Mouse (Mus musculus): ENCODE results near the gene Ift122. TPM values are rescaled to one million over a fixed set of nuclear protein-coding genes. Genes with fewer than 3 reads are reported as not detected.

Gene Ift122
- polyA plus RNA-seq, 2 experiments, result 17.9 to 21.2 TPM

DNA sequence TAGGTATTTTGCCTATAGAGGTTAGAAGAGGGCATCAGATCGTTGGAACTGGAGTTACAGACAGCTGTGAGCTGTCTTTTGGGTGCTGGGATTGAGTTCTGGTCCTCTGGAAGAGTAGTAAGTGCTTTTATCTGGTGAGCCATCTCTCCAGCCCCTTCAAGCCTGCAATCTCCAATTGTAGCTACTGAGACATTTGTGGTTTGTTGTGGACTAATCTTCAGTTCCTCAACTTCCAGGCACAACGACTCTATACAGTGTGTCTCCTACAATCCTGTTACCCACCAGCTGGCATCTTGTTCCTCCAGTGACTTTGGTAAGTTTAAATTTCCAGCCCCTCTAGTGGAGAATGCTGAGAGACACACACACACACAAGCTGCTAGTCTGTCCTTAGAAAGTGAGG, 24.0 kb downstream of the Ift122 start:
- no peak overlapping the region for H3K27ac ChIP-seq (replicated peaks; ENCODE audit: low read depth, low read length)
- no peak for TF ChIP-seq POLR2A (IDR thresholded peaks at IDR 0.05; ENCODE audit: borderline replicate concordance, extremely low read depth, insufficient read depth, insufficient read length)
- no peak for DNase-seq (ENCODE audit: low spot score)
- WGBS, result 86% methylated on average over 2 of the region's 2 CpGs
- H3K4me2 ChIP-seq (replicated peaks; ENCODE audit: low read depth, low read length, severe bottlenecking), result no peak overlapping the region
- H3K9me3 ChIP-seq (ENCODE audit: control insufficient read depth, low read length), result no peaks in the 10 kb centered on the region
- no peaks in the 10 kb centered on the region for H3K4me1 ChIP-seq (ENCODE audit: control insufficient read depth, insufficient read depth, low read length)
- no peaks in the 10 kb centered on the region for H3K27me3 ChIP-seq (ENCODE audit: control insufficient read depth, insufficient read depth, low read length)
- no peak for ATAC-seq (ENCODE audit: low FRiP score, low read depth)
- H3K4me3 ChIP-seq (replicated peaks; ENCODE audit: low read length), result no peak overlapping the region
- H3K36me3 ChIP-seq (ENCODE audit: control insufficient read depth, insufficient read depth, low read length), result peaks cover 12% of the 10 kb centered on the region
- H3K9ac ChIP-seq (ENCODE audit: low read depth, low read length, severe bottlenecking), result no peak overlapping the region

DNA sequence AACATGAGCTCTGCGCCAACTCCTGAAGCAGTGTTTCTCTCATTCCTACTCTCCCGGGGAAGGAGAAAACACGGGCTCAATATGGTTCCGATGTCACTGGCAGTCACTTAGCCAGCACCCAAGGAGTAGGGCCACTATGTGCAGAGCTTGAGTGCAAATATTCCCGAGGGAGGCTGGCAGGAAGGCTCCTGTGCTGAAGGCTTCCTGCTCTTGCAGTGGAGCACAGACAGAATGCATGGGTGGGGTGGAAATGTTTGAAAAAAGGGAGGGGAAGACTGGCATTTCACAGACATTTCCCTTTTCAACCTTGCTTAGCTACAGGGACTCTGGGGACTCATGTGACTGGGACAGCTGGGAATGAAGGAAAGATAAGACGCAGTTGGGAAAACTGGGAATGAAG, 25.4 kb downstream of the Ift122 start:
- no peak for TF ChIP-seq POLR2A (IDR thresholded peaks at IDR 0.05; ENCODE audit: borderline replicate concordance, extremely low read depth, insufficient read depth, insufficient read length)
- Histone ChIP-seq H3K27ac (replicated peaks; ENCODE audit: low read depth, low read length) (no peak overlapping the region), H3K36me3 (ENCODE audit: control insufficient read depth, insufficient read depth, low read length) (peaks cover 22% of the 10 kb centered on the region), H3K4me1 (ENCODE audit: control insufficient read depth, insufficient read depth, low read length) (no peaks in the 10 kb centered on the region), H3K4me2 (replicated peaks; ENCODE audit: low read depth, low read length, severe bottlenecking) (no peak overlapping the region), H3K27me3 (ENCODE audit: control insufficient read depth, insufficient read depth, low read length) (no peaks in the 10 kb centered on the region), H3K4me3 (replicated peaks; ENCODE audit: low read length) (no peak overlapping the region), H3K9me3 (ENCODE audit: control insufficient read depth, low read length) (no peaks in the 10 kb centered on the region), H3K9ac (ENCODE audit: low read depth, low read length, severe bottlenecking) (no peak overlapping the region)
- no peak for ATAC-seq (ENCODE audit: low FRiP score, low read depth)
- no peak for DNase-seq (ENCODE audit: low spot score)
- WGBS, result 89% methylated on average over 6 of the region's 6 CpGs

DNA sequence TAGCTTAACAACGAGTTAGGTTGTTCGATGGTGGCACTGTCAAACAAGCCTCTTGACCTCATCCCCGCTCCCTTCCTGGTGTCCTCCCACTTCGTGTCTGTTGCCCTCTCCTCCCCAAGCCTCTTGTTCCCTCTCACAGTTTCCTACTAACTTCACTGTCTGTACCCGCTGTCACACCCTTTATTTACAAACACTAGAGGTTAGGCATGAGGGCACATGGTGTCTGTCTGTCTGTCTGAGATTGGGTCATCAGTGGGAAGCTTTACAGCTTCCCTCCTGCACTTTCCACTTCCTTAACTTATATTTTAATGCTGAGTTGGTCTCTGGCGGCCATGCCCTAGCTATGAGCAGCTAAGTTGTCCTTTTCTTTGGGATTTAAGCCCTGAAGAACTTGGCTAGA, 26.5 kb downstream of the Ift122 start:
- no peaks in the 10 kb centered on the region for H3K4me1 ChIP-seq (ENCODE audit: control insufficient read depth, insufficient read depth, low read length)
- no peak overlapping the region for H3K9ac ChIP-seq (ENCODE audit: low read depth, low read length, severe bottlenecking)
- H3K27me3 ChIP-seq (ENCODE audit: control insufficient read depth, insufficient read depth, low read length), result no peaks in the 10 kb centered on the region
- WGBS, result 80% methylated on average over 6 of the region's 6 CpGs
- H3K27ac ChIP-seq (replicated peaks; ENCODE audit: low read depth, low read length), result no peak overlapping the region
- no peak overlapping the region for H3K4me3 ChIP-seq (replicated peaks; ENCODE audit: low read length)
- no peak for TF ChIP-seq POLR2A (IDR thresholded peaks at IDR 0.05; ENCODE audit: borderline replicate concordance, extremely low read depth, insufficient read depth, insufficient read length)
- no peak for DNase-seq (ENCODE audit: low spot score)
- peaks cover 30% of the 10 kb centered on the region for H3K36me3 ChIP-seq (ENCODE audit: control insufficient read depth, insufficient read depth, low read length)
- no peak overlapping the region for H3K4me2 ChIP-seq (replicated peaks; ENCODE audit: low read depth, low read length, severe bottlenecking)
- no peaks in the 10 kb centered on the region for H3K9me3 ChIP-seq (ENCODE audit: control insufficient read depth, low read length)
- no peak for ATAC-seq (ENCODE audit: low FRiP score, low read depth)

DNA sequence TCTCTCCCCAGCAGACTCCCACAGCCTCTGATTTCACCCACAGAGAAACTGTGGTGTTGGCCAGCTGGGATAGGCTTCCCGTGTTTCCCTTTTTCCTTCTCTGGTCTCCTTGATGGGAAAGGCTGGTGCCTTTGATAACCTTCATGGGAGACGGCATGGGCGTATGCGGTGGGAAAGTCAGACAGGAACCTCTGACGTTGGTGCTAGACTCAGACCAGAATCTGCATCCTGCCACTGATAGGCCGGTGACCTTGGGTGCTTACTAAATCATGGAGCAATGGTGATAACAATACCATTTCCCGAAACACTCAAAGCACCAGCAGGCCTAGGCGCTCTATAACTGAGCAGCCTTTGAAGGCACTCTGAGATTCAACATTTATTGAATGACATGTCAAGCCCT, 27.5 kb downstream of the Ift122 start:
- WGBS, result 82% methylated on average over 8 of the region's 8 CpGs
- no peak for ATAC-seq (ENCODE audit: low FRiP score, low read depth)
- DNase-seq (ENCODE audit: low spot score), result no peak

DNA sequence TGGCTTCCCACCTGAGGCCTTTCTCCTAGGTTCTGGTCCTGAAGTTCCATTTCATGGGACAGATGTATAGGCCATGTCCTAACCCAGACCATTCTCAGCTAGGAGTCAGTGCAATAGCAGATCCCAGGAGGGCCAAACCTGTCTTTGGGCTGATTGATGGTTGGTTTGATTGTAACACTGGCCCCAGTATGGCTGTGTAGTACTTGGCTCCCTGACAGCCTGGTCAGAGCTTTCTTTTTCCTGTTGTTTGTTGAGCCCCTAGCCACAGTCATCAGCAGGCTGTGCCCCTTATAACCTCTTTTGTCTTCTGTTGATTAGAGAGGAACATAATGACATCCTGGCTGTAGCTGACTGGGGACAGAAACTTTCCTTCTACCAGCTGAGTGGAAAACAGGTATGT, 30.7 kb downstream of the Ift122 start:
- H3K4me3 ChIP-seq (replicated peaks; ENCODE audit: low read length), result no peak overlapping the region
- no peak for TF ChIP-seq POLR2A (IDR thresholded peaks at IDR 0.05; ENCODE audit: borderline replicate concordance, extremely low read depth, insufficient read depth, insufficient read length)
- ATAC-seq (ENCODE audit: low FRiP score, low read depth), result no peak

More for the DNA sequence above, 27.5 kb downstream of the Ift122 start:
- Histone ChIP-seq H3K9ac (ENCODE audit: low read depth, low read length, severe bottlenecking) (no peak overlapping the region), H3K9me3 (ENCODE audit: control insufficient read depth, low read length) (no peaks in the 10 kb centered on the region), H3K4me1 (ENCODE audit: control insufficient read depth, insufficient read depth, low read length) (no peaks in the 10 kb centered on the region), H3K4me3 (replicated peaks; ENCODE audit: low read length) (no peak overlapping the region), H3K27me3 (ENCODE audit: control insufficient read depth, insufficient read depth, low read length) (no peaks in the 10 kb centered on the region), H3K27ac (replicated peaks; ENCODE audit: low read depth, low read length) (no peak overlapping the region), H3K4me2 (replicated peaks; ENCODE audit: low read depth, low read length, severe bottlenecking) (no peak overlapping the region), H3K36me3 (ENCODE audit: control insufficient read depth, insufficient read depth, low read length) (peaks cover 33% of the 10 kb centered on the region)
- no peak for TF ChIP-seq POLR2A (IDR thresholded peaks at IDR 0.05; ENCODE audit: borderline replicate concordance, extremely low read depth, insufficient read depth, insufficient read length)

DNA sequence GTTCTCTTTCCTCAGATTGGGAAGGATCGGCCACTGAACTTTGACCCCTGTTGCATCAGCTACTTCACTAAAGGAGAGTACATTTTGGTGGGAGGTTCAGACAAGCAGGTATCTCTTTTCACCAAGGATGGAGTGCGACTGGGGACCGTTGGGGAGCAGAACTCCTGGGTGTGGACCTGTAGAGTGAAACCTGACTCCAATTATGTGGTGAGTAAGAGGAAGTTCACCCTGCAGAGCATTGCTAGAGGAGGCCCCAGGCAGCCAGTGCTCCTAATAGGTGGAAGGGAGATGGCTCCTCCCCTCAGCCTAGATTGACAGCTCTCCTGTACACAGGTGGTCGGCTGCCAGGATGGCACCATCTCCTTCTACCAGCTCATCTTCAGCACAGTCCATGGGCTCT, 33.6 kb downstream of the Ift122 start:
- no peak for ATAC-seq (ENCODE audit: low FRiP score, low read depth)
- Histone ChIP-seq H3K9ac (ENCODE audit: low read depth, low read length, severe bottlenecking) (no peak overlapping the region), H3K4me1 (ENCODE audit: control insufficient read depth, insufficient read depth, low read length) (peaks cover 6% of the 10 kb centered on the region; the same call in 1 of the 2 replicates), H3K4me2 (replicated peaks; ENCODE audit: low read depth, low read length, severe bottlenecking) (no peak overlapping the region), H3K27ac (replicated peaks; ENCODE audit: low read depth, low read length) (no peak overlapping the region), H3K4me3 (replicated peaks; ENCODE audit: low read length) (no peak overlapping the region), H3K36me3 (ENCODE audit: control insufficient read depth, insufficient read depth, low read length) (peaks cover 59% of the 10 kb centered on the region), H3K9me3 (ENCODE audit: control insufficient read depth, low read length) (peaks cover 6% of the 10 kb centered on the region; the same call in 1 of the 2 replicates), H3K27me3 (ENCODE audit: control insufficient read depth, insufficient read depth, low read length) (no peaks in the 10 kb centered on the region)
- no peak for TF ChIP-seq POLR2A (IDR thresholded peaks at IDR 0.05; ENCODE audit: borderline replicate concordance, extremely low read depth, insufficient read depth, insufficient read length)
- 73% methylated on average over 4 of the region's 4 CpGs for WGBS
- no peak for DNase-seq (ENCODE audit: low spot score)

More for the DNA sequence above, 30.7 kb downstream of the Ift122 start:
- H3K9ac ChIP-seq (ENCODE audit: low read depth, low read length, severe bottlenecking), result no peak overlapping the region
- DNase-seq (ENCODE audit: low spot score), result no peak
- no peaks in the 10 kb centered on the region for H3K4me1 ChIP-seq (ENCODE audit: control insufficient read depth, insufficient read depth, low read length)
- H3K27ac ChIP-seq (replicated peaks; ENCODE audit: low read depth, low read length), result no peak overlapping the region
- no peak overlapping the region for H3K4me2 ChIP-seq (replicated peaks; ENCODE audit: low read depth, low read length, severe bottlenecking)
- peaks cover 48% of the 10 kb centered on the region for H3K36me3 ChIP-seq (ENCODE audit: control insufficient read depth, insufficient read depth, low read length)
- no peaks in the 10 kb centered on the region for H3K27me3 ChIP-seq (ENCODE audit: control insufficient read depth, insufficient read depth, low read length)
- peaks cover 6% of the 10 kb centered on the region; the same call in 1 of the 2 replicates for H3K9me3 ChIP-seq (ENCODE audit: control insufficient read depth, low read length)

Data from limb, embryonic 14.5 days (tissue).